Mouse (Mus musculus) heart, embryonic 14.5 days (tissue): Measurements from ENCODE around the gene Rhbdl1. TPM values are rescaled to one million over a fixed set of nuclear protein-coding genes. Genes with fewer than 3 reads are reported as not detected.
A peak's percentile ranks its signal among the peaks of the same experiment; 100 is the strongest.
"Not testable (repeated sequence)": the region's sequence is repeated elsewhere in the genome, so short reads cannot be mapped to it uniquely, and the experiment has no call there.

Experiments used
- ATAC-seq: fragments of 200-750 bp; cut with Nextera tagmentation; 2 replicates; pipeline ENCODE4 v1.8.0; 2017; ENCODE audit warnings: low read depth, moderate TSS enrichment; ENCODE audit not compliant: insufficient number of reproducible peaks, insufficient read depth, low FRiP score
- H3K27ac ChIP-seq, 2 experiments: fragments of 200-500 bp in 1 of 2; fragments of 300-500 bp in 1 of 2; sonication (generic) in 1 of 2; replicated peaks in 1 of 2; 2 replicates each; pipeline ENCODE4 v1.5.1; 2012 to 2014; ENCODE audit warnings: low read depth in 2 of 2, low read length in 2 of 2, control low read depth in 1 of 2, mild to moderate bottlenecking in 1 of 2, mixed read lengths in 1 of 2; ENCODE audit not compliant: control insufficient read depth in 1 of 2, insufficient read depth in 1 of 2
- H3K27me3 ChIP-seq: fragments of 300-500 bp; sonication (generic); 2 replicates; pipeline ENCODE4 v1.6.1; 2014; ENCODE audit warnings: mild to moderate bottlenecking, low read length, control low read depth; ENCODE audit not compliant: control insufficient read depth, insufficient read depth
- H3K36me3 ChIP-seq: fragments of 300-500 bp; sonication (generic); 2 replicates; pipeline ENCODE4 v1.6.1; 2014; ENCODE audit warnings: mild to moderate bottlenecking, control low read depth, low read length, mixed read lengths; ENCODE audit not compliant: control insufficient read depth, insufficient read depth
- H3K4me1 ChIP-seq, 2 experiments: fragments of 200-500 bp in 1 of 2; fragments of 300-500 bp in 1 of 2; sonication (generic) in 1 of 2; 2 replicates each; pipeline ENCODE4 v1.6.1; 2012 to 2014; ENCODE audit warnings: low read length in 2 of 2, control low read depth in 1 of 2, mixed read lengths in 1 of 2; ENCODE audit not compliant: control insufficient read depth in 2 of 2, insufficient read depth in 2 of 2
- H3K4me2 ChIP-seq: fragments of 300-500 bp; sonication (generic); 2 replicates; pipeline ENCODE4 v1.6.1; 2014; ENCODE audit warnings: mild to moderate bottlenecking, low read length
- H3K4me3 ChIP-seq, 2 experiments: fragments of 200-500 bp in 1 of 2; fragments of 300-500 bp in 1 of 2; sonication (generic) in 1 of 2; 2 replicates each; pipeline ENCODE4 v1.5.1; 2012 to 2014; ENCODE audit warnings: low read length in 2 of 2, mild to moderate bottlenecking in 2 of 2, control low read depth in 1 of 2, low read depth in 1 of 2, moderate library complexity in 1 of 2; ENCODE audit not compliant: control insufficient read depth in 1 of 2, insufficient read depth in 1 of 2
- H3K9ac ChIP-seq: fragments of 300-500 bp; sonication (generic); 2 replicates; pipeline ENCODE4 v1.6.1; 2014; ENCODE audit warnings: mild to moderate bottlenecking, low read length
- H3K9me3 ChIP-seq: fragments of 300-500 bp; sonication (generic); 2 replicates; pipeline ENCODE4 v1.6.1; 2016; ENCODE audit warnings: low read length, control low read depth; ENCODE audit not compliant: control insufficient read depth
- WGBS: fragments of 180-500 bp; shearing (Covaris S2); extraction: QIAGEN DNeasy Blood & Tissue Kit; methylation state at CpG from one replicate; pipeline ENCODE4 v1.1.7; 2014; 5-methylcytosine and 5-hydroxymethylcytosine counted together
- polyA plus RNA-seq: library from polyadenylated mRNA; unstranded; fragments of >200 nt; fragmentation: Nextera tagmentation; extraction: Ambion mirVana; gene quantifications from 2 replicates; pipeline ENCODE4 v1.2.1, GENCODE M21; 2014

Rhbdl1 gene
- polyA plus RNA-seq, 1 experiment from 2014 or later, result 1.5 TPM

DNA sequence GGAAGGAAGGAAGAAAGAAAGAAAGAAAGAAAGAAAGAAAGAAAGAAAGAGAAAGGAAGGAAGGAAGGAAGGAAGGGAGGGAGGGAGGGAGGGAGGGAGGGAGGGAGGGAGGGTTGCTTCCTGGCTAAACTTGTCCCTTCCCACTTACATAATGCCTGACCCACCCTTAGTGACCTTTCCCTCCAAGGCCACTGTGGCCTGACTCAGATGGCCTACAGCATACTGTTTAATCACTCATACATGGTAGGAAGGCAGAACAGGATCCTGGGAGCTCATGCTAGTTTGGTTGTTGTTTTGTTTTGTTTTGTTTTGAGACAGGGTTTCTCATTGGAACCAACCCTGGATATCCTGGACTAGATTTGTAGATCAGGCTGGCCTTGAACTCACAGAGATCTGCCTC, 34.5 kb upstream of the Rhbdl1 start:
- not testable (repeated sequence) for H3K4me3 ChIP-seq, H3K27ac ChIP-seq, H3K4me2 ChIP-seq, ATAC-seq, H3K36me3 ChIP-seq, H3K27me3 ChIP-seq, H3K9ac ChIP-seq, H3K9me3 ChIP-seq
- H3K4me1 ChIP-seq, result peaks cover 20 to 34% of the 10 kb centered on the region in 2 experiments

DNA sequence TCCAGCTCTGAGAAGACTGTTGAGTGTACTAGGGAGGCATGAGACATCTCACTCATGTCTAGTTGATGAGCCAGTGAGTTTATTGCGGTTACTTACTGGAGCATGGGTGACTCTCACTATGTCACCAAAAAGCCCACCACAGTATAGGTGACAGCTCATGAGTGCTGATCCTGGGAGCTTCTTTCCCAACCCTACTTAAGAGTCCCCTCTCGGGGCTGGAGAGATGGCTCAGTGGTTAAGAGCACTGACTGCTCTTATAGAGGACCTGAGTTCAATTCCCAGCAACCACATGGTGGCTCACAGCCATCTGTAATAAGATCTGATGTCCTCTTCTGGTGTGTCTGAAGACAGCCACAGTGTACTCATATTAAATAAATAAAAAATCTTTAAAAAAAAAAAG, 32.9 kb upstream of the Rhbdl1 start:
- Histone ChIP-seq H3K36me3 (peaks cover 11% of the 10 kb centered on the region; the same call in 1 of the 2 replicates), H3K9me3 (no peaks in the 10 kb centered on the region), H3K27ac (no peak overlapping the region), H3K27me3 (no peaks in the 10 kb centered on the region), H3K4me3 (no peak overlapping the region), H3K4me1 (peaks cover 13 to 30% of the 10 kb centered on the region in 2 experiments), H3K9ac (no peak overlapping the region), H3K4me2 (no peak overlapping the region)
- ATAC-seq, result no peak
- WGBS, result 89% methylated on average over 2 of the region's 2 CpGs

DNA sequence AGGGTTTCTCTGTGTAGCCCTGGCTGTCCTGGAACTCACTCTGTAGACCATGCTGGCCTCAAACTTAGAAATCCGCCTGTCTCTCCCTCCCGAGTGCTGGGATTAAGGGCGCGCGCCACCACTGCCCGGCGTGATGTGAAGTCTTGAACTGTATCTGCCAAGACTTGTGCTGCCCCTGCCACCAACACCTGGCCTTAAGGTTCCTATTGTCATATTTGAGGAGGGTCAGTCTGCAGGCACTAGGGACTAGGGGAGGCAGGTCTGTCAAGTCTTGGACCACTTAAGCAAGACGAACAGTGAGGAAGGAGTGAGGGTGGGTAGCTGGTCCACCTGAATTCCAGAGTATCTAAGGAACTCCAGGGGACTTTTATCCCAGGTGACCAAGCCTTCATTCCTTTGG, 32.4 kb upstream of the Rhbdl1 start:
- Histone ChIP-seq H3K4me2 (no peak overlapping the region), H3K4me1 (peaks cover 13 to 29% of the 10 kb centered on the region in 2 experiments), H3K9me3 (no peaks in the 10 kb centered on the region), H3K27me3 (no peaks in the 10 kb centered on the region), H3K4me3 (no peak overlapping the region), H3K27ac (no peak overlapping the region), H3K9ac (no peak overlapping the region), H3K36me3 (peaks cover 15% of the 10 kb centered on the region)
- ATAC-seq, result no peak
- 90% methylated on average over 8 of the region's 8 CpGs for WGBS

DNA sequence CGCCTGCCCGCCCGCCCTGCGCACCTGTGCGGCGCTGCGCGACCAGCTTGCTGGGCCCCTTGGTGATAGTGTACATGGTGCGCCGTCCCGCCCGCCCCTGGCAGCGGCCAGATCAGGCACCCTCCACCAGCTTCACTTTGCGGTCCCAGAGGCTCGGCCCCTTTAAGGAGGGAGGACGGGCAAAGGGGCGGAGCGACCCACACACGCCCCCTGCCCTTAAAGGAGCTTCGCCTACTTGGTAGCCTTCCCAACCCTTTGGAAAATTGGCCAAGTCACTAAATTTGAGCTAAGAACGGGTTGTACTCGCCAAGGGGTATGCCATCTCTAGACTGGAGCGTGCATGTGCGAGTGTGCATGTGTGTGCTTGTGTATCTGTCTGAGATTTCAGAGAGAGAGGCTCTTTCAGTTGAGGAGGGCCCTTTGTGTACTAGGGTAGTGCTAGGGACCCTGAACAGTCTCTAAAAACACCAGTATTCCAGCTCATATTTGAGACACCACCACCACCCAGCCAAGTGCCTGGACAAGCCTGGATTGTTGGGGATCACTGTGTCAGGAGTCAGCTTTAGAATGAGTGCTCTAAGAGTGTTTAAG, 31.6 kb upstream of the Rhbdl1 start, which contains the start of gene Mcrip2:
Gene Mcrip2, minus strand, starts transcription at position 164 of the 591 bp plus-strand sequence.
- H3K27me3 ChIP-seq, result no peaks in the 10 kb centered on the region
- 1% methylated on average over 24 of the region's 24 CpGs for WGBS
- H3K9ac ChIP-seq, result peak within 1 kb of the TSS; percentile 93
- H3K27ac ChIP-seq, result peak within 1 kb of the TSS; percentile 73 to 97
- peaks cover 23% of the 10 kb centered on the region for H3K36me3 ChIP-seq
- H3K9me3 ChIP-seq, result no peaks in the 10 kb centered on the region
- peaks cover 7 to 21% of the 10 kb centered on the region in 2 experiments for H3K4me1 ChIP-seq
- peak within 1 kb of the TSS; percentile 84 to 92 for H3K4me3 ChIP-seq
- H3K4me2 ChIP-seq, result peak within 1 kb of the TSS; percentile 86
- ATAC-seq, result peak; percentile 79

DNA sequence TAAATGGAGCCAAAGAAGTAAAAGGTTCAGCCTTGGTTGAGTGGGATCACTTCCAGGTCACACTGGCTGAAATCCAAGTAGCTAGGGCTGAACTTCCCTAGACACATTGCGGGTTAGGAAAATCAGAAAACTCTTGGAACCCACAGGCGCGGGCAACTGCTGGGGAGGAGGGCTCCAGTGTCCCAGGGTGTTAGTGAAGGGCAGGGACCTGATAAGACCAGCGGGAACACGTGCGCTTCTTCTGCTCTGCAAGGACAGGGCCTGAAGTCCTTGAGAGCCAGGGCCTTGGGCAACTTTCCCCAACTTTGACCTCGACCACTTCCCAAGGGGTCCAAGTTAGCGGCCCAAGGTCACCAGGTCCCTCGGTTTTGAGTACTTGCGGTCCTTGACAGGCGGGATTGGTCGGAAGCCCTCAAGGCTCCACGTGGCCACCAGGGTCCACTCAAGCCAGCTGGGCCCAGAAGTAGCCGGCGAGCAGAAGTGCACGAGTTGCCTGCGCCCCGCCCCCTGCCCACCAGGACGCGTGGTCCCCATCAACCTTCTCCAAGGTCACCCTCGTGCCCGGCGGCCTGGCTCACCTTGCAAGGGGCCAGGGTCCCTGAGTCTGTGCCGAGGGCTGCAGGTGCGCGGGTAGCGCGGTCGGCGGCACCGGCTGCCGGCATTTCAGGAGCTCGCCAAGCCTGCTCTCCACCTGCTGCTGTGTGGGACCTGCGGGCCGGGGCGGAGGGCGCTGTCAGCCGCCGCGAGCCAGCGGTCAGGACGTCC, 30.9 kb upstream of the Rhbdl1 start:
- H3K4me3 ChIP-seq, result peak overlapping the region; percentile 84 to 92
- H3K4me2 ChIP-seq, result peak overlapping the region; percentile 86
- H3K36me3 ChIP-seq, result peaks cover 29% of the 10 kb centered on the region
- WGBS, result under 1% methylated on average over 41 of the region's 42 CpGs
- ATAC-seq, result peak; percentile 31
- peak overlapping the region; percentile 73 to 97 for H3K27ac ChIP-seq
- H3K9ac ChIP-seq, result peak overlapping the region; percentile 93
- no peaks in the 10 kb centered on the region for H3K27me3 ChIP-seq
- H3K9me3 ChIP-seq, result no peaks in the 10 kb centered on the region
- peaks cover 7 to 21% of the 10 kb centered on the region in 2 experiments; a peak in 3 of 4 replicates for H3K4me1 ChIP-seq

DNA sequence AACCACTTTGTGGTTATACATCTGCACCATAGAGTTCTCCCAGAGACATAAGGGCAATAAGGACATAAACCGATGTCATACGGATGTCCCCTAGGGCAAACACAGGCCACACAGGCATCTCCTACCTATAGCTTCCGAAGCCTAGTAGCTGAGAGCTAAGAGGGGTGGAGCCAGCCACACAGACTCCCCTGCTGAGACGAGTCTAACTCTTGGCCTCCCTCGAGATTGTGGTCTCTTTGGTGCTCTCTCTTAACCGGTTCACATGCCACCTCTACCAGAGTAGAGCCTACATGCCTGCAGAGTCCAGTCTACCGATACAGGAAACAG, 30.4 kb upstream of the Rhbdl1 start:
- 12% methylated on average over 7 of the region's 7 CpGs for whole genome bisulfite sequencing
- Histone ChIP-seq H3K4me3 (peak overlapping the region; percentile 84 to 92), H3K27me3 (no peaks in the 10 kb centered on the region), H3K4me2 (peak overlapping the region; percentile 86), H3K27ac (peak overlapping the region; percentile 73 to 97), H3K36me3 (peaks cover 33% of the 10 kb centered on the region), H3K9me3 (no peaks in the 10 kb centered on the region), H3K9ac (peak overlapping the region; percentile 93), H3K4me1 (peaks cover 7 to 21% of the 10 kb centered on the region in 2 experiments; a peak in 3 of 4 replicates)
- ATAC-seq, result no peak

DNA sequence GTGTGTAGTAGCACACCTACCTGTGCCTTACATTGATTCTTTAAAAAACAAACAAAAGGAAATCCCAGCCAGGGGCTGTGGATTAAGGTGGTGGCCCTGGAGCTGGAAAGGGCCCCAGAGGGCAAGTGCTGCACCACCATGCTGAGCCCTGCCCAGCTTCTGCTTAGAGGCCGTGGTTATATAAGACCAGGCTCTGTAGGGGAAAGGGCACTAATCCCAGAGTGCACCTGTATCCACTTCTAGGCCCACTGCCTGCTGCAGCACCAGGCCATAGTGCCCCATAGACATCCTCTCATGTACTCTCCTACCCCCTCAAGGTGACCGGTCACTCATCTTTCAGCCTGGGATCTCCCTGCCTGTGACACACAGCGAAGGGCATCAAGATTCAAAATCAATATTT, 29.1 kb upstream of the Rhbdl1 start:
- peaks cover 36% of the 10 kb centered on the region for H3K36me3 ChIP-seq
- H3K4me3 ChIP-seq, result no peak overlapping the region
- no peak overlapping the region for H3K27ac ChIP-seq
- no peak for ATAC-seq
- H3K9ac ChIP-seq, result no peak overlapping the region
- WGBS, result 93% methylated on average over 3 of the region's 3 CpGs
- 0 out of 2 replicates have a peak overlapping the region, but pooled peaks have one; percentile 1 for H3K4me2 ChIP-seq
- no peaks in the 10 kb centered on the region for H3K27me3 ChIP-seq
- H3K4me1 ChIP-seq, result peaks cover 7 to 30% of the 10 kb centered on the region in 2 experiments; a peak in 3 of 4 replicates
- no peaks in the 10 kb centered on the region for H3K9me3 ChIP-seq
